Mouse (Mus musculus) telencephalon, adult 2 months (tissue): ENCODE data around the gene Vmn2r24.
"Not testable (repeated sequence)": the region's sequence is repeated elsewhere in the genome, so short reads cannot be mapped to it uniquely, and the experiment has no call there.

ENCODE experiments used
- DNase-seq: peaks from one replicate; pipeline ENCODE4 v3.0.0-alpha.2; 2011; ENCODE audit warnings: low read depth, low spot score

Gene Vmn2r24

GRCm38 (mm10) chr6:123778579-123778978, at the start of gene Vmn2r24:
Vmn2r24 (plus strand) TSS chr6:123778879.
- no peak for DNase-seq

GRCm38 (mm10) chr6:123770031-123770430, 8.6 kb upstream of the Vmn2r24 start:
- no peak for DNase-seq

- DNase-seq: no peak
Measured at GRCm38 (mm10) chr6:123784857-123785256, 6.2 kb downstream of the Vmn2r24 start.

GRCm38 (mm10) chr6:123793746-123794145, 15.1 kb downstream of the Vmn2r24 start:
- no peak for DNase-seq

GRCm38 (mm10) chr6:123810291-123810690, 31.6 kb downstream of the Vmn2r24 start:
- DNase-seq: not testable (repeated sequence)

GRCm38 (mm10) chr6:123819951-123820350, 41.3 kb downstream of the Vmn2r24 start:
- no peak for DNase-seq

- DNase-seq: not testable (repeated sequence)
Measured at GRCm38 (mm10) chr6:123853363-123853762, 74.7 kb downstream of the Vmn2r24 start, which contains the start of gene Vmn2r25. Vmn2r25 (minus strand) TSS chr6:123853463.
